Mouse (Mus musculus) limb, embryonic 15.5 days (tissue): ENCODE results near the gene Dpp3. TPM values are rescaled to one million over a fixed set of nuclear protein-coding genes. Genes with fewer than 3 reads are reported as not detected.

ENCODE experiments used
- ATAC-seq: fragments of 200-750 bp; cut with Nextera tagmentation; 2 replicates; pipeline ENCODE4 v1.8.0; 2017; ENCODE audit warnings: low read depth, moderate TSS enrichment; ENCODE audit not compliant: insufficient number of reproducible peaks, low FRiP score, low TSS enrichment
- H3K27ac ChIP-seq: fragments of 300-500 bp; sonication (generic); 2 replicates; pipeline ENCODE4 v1.5.1; 2015; ENCODE audit warnings: moderate library complexity, mild to moderate bottlenecking, inconsistent platforms
- H3K27me3 ChIP-seq: fragments of 300-500 bp; sonication (generic); 2 replicates; pipeline ENCODE4 v1.6.1; 2015; ENCODE audit warnings: inconsistent platforms
- H3K36me3 ChIP-seq: fragments of 300-500 bp; sonication (generic); 2 replicates; pipeline ENCODE4 v1.6.1; 2015; ENCODE audit warnings: inconsistent platforms
- H3K4me1 ChIP-seq: fragments of 300-500 bp; sonication (generic); 2 replicates; pipeline ENCODE4 v1.6.1; 2015; ENCODE audit warnings: inconsistent platforms
- H3K4me2 ChIP-seq: fragments of 300-500 bp; sonication (generic); 2 replicates; pipeline ENCODE4 v1.6.1; 2015; ENCODE audit warnings: mild to moderate bottlenecking, inconsistent platforms
- H3K4me3 ChIP-seq: fragments of 300-500 bp; sonication (generic); 2 replicates; pipeline ENCODE4 v1.5.1; 2015; ENCODE audit warnings: mild to moderate bottlenecking, inconsistent platforms
- H3K9ac ChIP-seq: fragments of 300-500 bp; sonication (generic); 2 replicates; pipeline ENCODE4 v1.6.1; 2015; ENCODE audit warnings: inconsistent platforms
- H3K9me3 ChIP-seq: fragments of 300-500 bp; sonication (generic); 2 replicates; pipeline ENCODE4 v1.6.1; 2016; ENCODE audit warnings: inconsistent platforms
- WGBS: fragments of 180-500 bp; shearing (Covaris S2); methylation state at CpG from one replicate; pipeline ENCODE4 v1.1.7; 2015; 5-methylcytosine and 5-hydroxymethylcytosine counted together
- polyA plus RNA-seq: library from polyadenylated mRNA; unstranded; fragments of >200 nt; fragmentation: Nextera tagmentation; extraction: Ambion mirVana; gene quantifications from 2 replicates; pipeline ENCODE4 v1.2.1, GENCODE M21; 2015

Dpp3 gene
- polyA plus RNA-seq, 1 experiment from 2014 or later, result 127 TPM

- WGBS, result 92% methylated on average over 11 of the region's 11 CpGs
Observed at GRCm38 (mm10) chr19:4925121-4925860, 2.8 kb downstream of the Dpp3 start.

GRCm38 (mm10) chr19:4919652-4920051 lies 8.4 kb downstream of the Dpp3 start:
- no peaks in the 10 kb centered on the region for H3K9me3 ChIP-seq
- no peak overlapping the region for H3K4me2 ChIP-seq
- no peak for ATAC-seq
- H3K4me3 ChIP-seq, result no peak overlapping the region
- H3K36me3 ChIP-seq, result peaks cover 95% of the 10 kb centered on the region
- no peak overlapping the region for H3K9ac ChIP-seq
- no peak overlapping the region for H3K27ac ChIP-seq
- H3K27me3 ChIP-seq, result no peaks in the 10 kb centered on the region
- WGBS, result 82% methylated on average over 6 of the region's 6 CpGs
- no peaks in the 10 kb centered on the region for H3K4me1 ChIP-seq

More at GRCm38 (mm10) chr19:4925121-4925860, 2.8 kb downstream of the Dpp3 start:
- Histone ChIP-seq H3K4me3 (no peak overlapping the region), H3K4me2 (no peak overlapping the region), H3K27ac (no peak overlapping the region), H3K4me1 (peaks cover 23% of the 10 kb centered on the region), H3K27me3 (no peaks in the 10 kb centered on the region), H3K9ac (no peak overlapping the region), H3K9me3 (no peaks in the 10 kb centered on the region), H3K36me3 (peaks cover 53% of the 10 kb centered on the region)
- no peak for ATAC-seq

GRCm38 (mm10) chr19:4916827-4917226 lies 11.3 kb downstream of the Dpp3 start:
- H3K27ac ChIP-seq, result no peak overlapping the region
- H3K4me3 ChIP-seq, result no peak overlapping the region
- peaks cover 98% of the 10 kb centered on the region for H3K36me3 ChIP-seq
- no peaks in the 10 kb centered on the region for H3K9me3 ChIP-seq
- no peak overlapping the region for H3K4me2 ChIP-seq
- no peaks in the 10 kb centered on the region for H3K27me3 ChIP-seq
- no peaks in the 10 kb centered on the region for H3K4me1 ChIP-seq
- H3K9ac ChIP-seq, result no peak overlapping the region
- ATAC-seq, result no peak
- WGBS, result 85% methylated on average over 10 of the region's 10 CpGs

- Histone ChIP-seq H3K9ac (no peak overlapping the region), H3K4me2 (no peak overlapping the region), H3K9me3 (no peaks in the 10 kb centered on the region), H3K4me3 (no peak overlapping the region), H3K4me1 (no peaks in the 10 kb centered on the region), H3K36me3 (peaks cover 98% of the 10 kb centered on the region), H3K27me3 (no peaks in the 10 kb centered on the region), H3K27ac (no peak overlapping the region)
- ATAC-seq, result no peak
- 93% methylated on average over 15 of the region's 15 CpGs for WGBS
Observed at GRCm38 (mm10) chr19:4915924-4916603, 12.0 kb downstream of the Dpp3 start.

GRCm38 (mm10) chr19:4909376-4909775 lies 18.7 kb downstream of the Dpp3 start:
- no peaks in the 10 kb centered on the region for H3K27me3 ChIP-seq
- H3K4me2 ChIP-seq, result no peak overlapping the region
- H3K27ac ChIP-seq, result no peak overlapping the region
- no peak for ATAC-seq
- no peak overlapping the region for H3K9ac ChIP-seq
- no peaks in the 10 kb centered on the region for H3K9me3 ChIP-seq
- WGBS, result 87% methylated on average over 7 of the region's 7 CpGs
- peaks cover 69% of the 10 kb centered on the region for H3K36me3 ChIP-seq
- peaks cover 6% of the 10 kb centered on the region for H3K4me1 ChIP-seq
- H3K4me3 ChIP-seq, result no peak overlapping the region

GRCm38 (mm10) chr19:4908107-4908506 lies 20.0 kb downstream of the Dpp3 start:
- Histone ChIP-seq H3K36me3 (peaks cover 60% of the 10 kb centered on the region), H3K27ac (no peak overlapping the region), H3K27me3 (no peaks in the 10 kb centered on the region), H3K9me3 (no peaks in the 10 kb centered on the region), H3K9ac (no peak overlapping the region), H3K4me3 (no peak overlapping the region), H3K4me1 (peaks cover 6% of the 10 kb centered on the region), H3K4me2 (no peak overlapping the region)
- 87% methylated on average over 4 of the region's 4 CpGs for WGBS
- ATAC-seq, result no peak

- H3K27me3 ChIP-seq, result no peaks in the 10 kb centered on the region
- no peaks in the 10 kb centered on the region for H3K9me3 ChIP-seq
- H3K4me2 ChIP-seq, result peak within 1 kb of the TSS; percentile 69
- H3K9ac ChIP-seq, result 0 out of 2 replicates have a peak within 1 kb of the TSS, but pooled peaks have one; percentile 38
- ATAC-seq, result no peak
- H3K4me1 ChIP-seq, result peaks cover 6% of the 10 kb centered on the region
- H3K36me3 ChIP-seq, result peaks cover 42% of the 10 kb centered on the region
- no peak within 1 kb of the TSS for H3K27ac ChIP-seq
- H3K4me3 ChIP-seq, result peak within 1 kb of the TSS; percentile 64
- 7% methylated on average over 31 of the region's 31 CpGs for WGBS
Observed at GRCm38 (mm10) chr19:4905979-4906794, 21.9 kb downstream of the Dpp3 start, which contains the start of gene Bbs1. Gene Bbs1 (minus strand): TSS chr19:4906628.

GRCm38 (mm10) chr19:4899888-4900287 lies 28.2 kb downstream of the Dpp3 start:
- Histone ChIP-seq H3K27ac (no peak overlapping the region), H3K9me3 (no peaks in the 10 kb centered on the region), H3K4me1 (no peaks in the 10 kb centered on the region), H3K9ac (no peak overlapping the region), H3K4me2 (no peak overlapping the region), H3K36me3 (peaks cover 12% of the 10 kb centered on the region; the same call in 1 of the 2 replicates), H3K27me3 (no peaks in the 10 kb centered on the region), H3K4me3 (no peak overlapping the region)
- WGBS, result 83% methylated on average over 3 of the region's 3 CpGs
- no peak for ATAC-seq

GRCm38 (mm10) chr19:4898972-4899371 lies 29.1 kb downstream of the Dpp3 start:
- H3K9me3 ChIP-seq, result no peaks in the 10 kb centered on the region
- no peak overlapping the region for H3K27ac ChIP-seq
- peaks cover 12% of the 10 kb centered on the region; the same call in 1 of the 2 replicates for H3K36me3 ChIP-seq
- H3K27me3 ChIP-seq, result no peaks in the 10 kb centered on the region
- 68% methylated on average over 9 of the region's 9 CpGs for WGBS
- ATAC-seq, result no peak
- H3K4me1 ChIP-seq, result no peaks in the 10 kb centered on the region
- H3K4me3 ChIP-seq, result no peak overlapping the region
- no peak overlapping the region for H3K4me2 ChIP-seq
- no peak overlapping the region for H3K9ac ChIP-seq

GRCm38 (mm10) chr19:4896780-4897520 lies 31.1 kb downstream of the Dpp3 start:
- ATAC-seq, result no peak
- H3K4me2 ChIP-seq, result no peak overlapping the region
- no peaks in the 10 kb centered on the region for H3K27me3 ChIP-seq
- H3K9me3 ChIP-seq, result no peaks in the 10 kb centered on the region
- H3K9ac ChIP-seq, result no peak overlapping the region
- peaks cover 15% of the 10 kb centered on the region for H3K36me3 ChIP-seq
- no peak overlapping the region for H3K4me3 ChIP-seq
- no peak overlapping the region for H3K27ac ChIP-seq
- H3K4me1 ChIP-seq, result no peaks in the 10 kb centered on the region
- WGBS, result 53% methylated on average over 21 of the region's 21 CpGs

GRCm38 (mm10) chr19:4891798-4892197 lies 36.3 kb downstream of the Dpp3 start:
- H3K27ac ChIP-seq, result no peak overlapping the region
- H3K9ac ChIP-seq, result no peak overlapping the region
- H3K27me3 ChIP-seq, result no peaks in the 10 kb centered on the region
- peaks cover 26% of the 10 kb centered on the region for H3K36me3 ChIP-seq
- 75% methylated on average over 3 of the region's 3 CpGs for WGBS
- no peak overlapping the region for H3K4me2 ChIP-seq
- H3K4me3 ChIP-seq, result no peak overlapping the region
- no peaks in the 10 kb centered on the region for H3K9me3 ChIP-seq
- no peak for ATAC-seq
- no peaks in the 10 kb centered on the region for H3K4me1 ChIP-seq
